Mouse (Mus musculus): ENCODE measurements around the gene Asb2. TPM values are rescaled to one million over a fixed set of nuclear protein-coding genes. Genes with fewer than 3 reads are reported as not detected.

The Asb2 gene
- total RNA-seq, 1 experiment = 0.27 TPM

GRCm38 (mm10) chr12:103338162-103338798 lies 17.5 kb downstream of the Asb2 start:
- no peak for TF ChIP-seq ZC3H11A (IDR thresholded peaks at IDR 0.05; ENCODE audit: borderline replicate concordance, low read depth, low read length)
- no peak for TF ChIP-seq CHD2 (IDR thresholded peaks at IDR 0.05; ENCODE audit: low read depth, low read length)
- TF ChIP-seq ZNF384 (IDR thresholded peaks at IDR 0.05; ENCODE audit: low read depth, low read length) = no peak
- TF ChIP-seq MAFK (IDR thresholded peaks at IDR 0.05; ENCODE audit: insufficient read depth, low read depth, low read length) = no peak
- Histone ChIP-seq H3K27ac (ENCODE audit: insufficient read depth, low read depth, low read length, poor library complexity, severe bottlenecking) (no peak overlapping the region), H3K9me3 (ENCODE audit: control insufficient read depth, insufficient read depth, low read depth, low read length) (no peaks in the 10 kb centered on the region), H3K4me3 (ENCODE audit: insufficient read depth in 1 of 2, low read depth in 1 of 2, low read length in 2 of 2, poor library complexity in 1 of 2, severe bottlenecking in 1 of 2) (no peak overlapping the region), H3K9ac (ENCODE audit: insufficient read depth, low read depth, low read length, poor library complexity, severe bottlenecking) (no peak overlapping the region), H3K4me1 (ENCODE audit: control insufficient read depth in 2 of 2, insufficient read depth in 2 of 2, low read length in 2 of 2, poor library complexity in 1 of 2) (no peaks in the 10 kb centered on the region), H3K36me3 (ENCODE audit: control insufficient read depth, insufficient read depth, low read length, poor library complexity, severe bottlenecking) (no peaks in the 10 kb centered on the region)
- DNase-seq (ENCODE audit: low read depth, low spot score) = no peak
- in situ Hi-C loops (cut with MboI; ENCODE audit: low sequenced_read_pairs in 2 of 2, unreplicated experiment in 2 of 2) = no loop called here

- Histone ChIP-seq H3K4me3 (ENCODE audit: insufficient read depth in 1 of 2, low read depth in 1 of 2, low read length in 2 of 2, poor library complexity in 1 of 2, severe bottlenecking in 1 of 2) (no peak overlapping the region), H3K9ac (ENCODE audit: insufficient read depth, low read depth, low read length, poor library complexity, severe bottlenecking) (no peak overlapping the region), H3K4me1 (ENCODE audit: control insufficient read depth in 2 of 2, insufficient read depth in 2 of 2, low read length in 2 of 2, poor library complexity in 1 of 2) (no peaks in the 10 kb centered on the region), H3K27ac (ENCODE audit: insufficient read depth, low read depth, low read length, poor library complexity, severe bottlenecking) (no peak overlapping the region), H3K36me3 (ENCODE audit: control insufficient read depth, insufficient read depth, low read length, poor library complexity, severe bottlenecking) (no peaks in the 10 kb centered on the region), H3K9me3 (ENCODE audit: control insufficient read depth, insufficient read depth, low read depth, low read length) (no peaks in the 10 kb centered on the region)
- DNase-seq (ENCODE audit: low read depth, low spot score) = no peak
- TF ChIP-seq HCFC1 (IDR thresholded peaks at IDR 0.05; ENCODE audit: borderline replicate concordance, insufficient read depth, low read length) (no peak), ZC3H11A (IDR thresholded peaks at IDR 0.05; ENCODE audit: borderline replicate concordance, low read depth, low read length) (no peak), CHD2 (IDR thresholded peaks at IDR 0.05; ENCODE audit: low read depth, low read length) (no peak), ZNF384 (IDR thresholded peaks at IDR 0.05; ENCODE audit: low read depth, low read length) (no peak), MAFK (IDR thresholded peaks at IDR 0.05; ENCODE audit: insufficient read depth, low read depth, low read length) (no peak)
- in situ Hi-C loops (cut with MboI; ENCODE audit: low sequenced_read_pairs in 2 of 2, unreplicated experiment in 2 of 2) = no loop called here
Measured at GRCm38 (mm10) chr12:103336766-103337165, 19.0 kb downstream of the Asb2 start.

GRCm38 (mm10) chr12:103333426-103333825 lies 22.4 kb downstream of the Asb2 start:
- Histone ChIP-seq H3K9me3 (ENCODE audit: control insufficient read depth, insufficient read depth, low read depth, low read length) (no peaks in the 10 kb centered on the region), H3K4me1 (ENCODE audit: control insufficient read depth in 2 of 2, insufficient read depth in 2 of 2, low read length in 2 of 2, poor library complexity in 1 of 2) (no peaks in the 10 kb centered on the region)
- TF ChIP-seq CHD2 (IDR thresholded peaks at IDR 0.05; ENCODE audit: low read depth, low read length) = no peak

GRCm38 (mm10) chr12:103332879-103333278 lies 22.9 kb downstream of the Asb2 start:
- TF ChIP-seq ZNF384 (IDR thresholded peaks at IDR 0.05; ENCODE audit: low read depth, low read length) = no peak
- no peak for TF ChIP-seq HCFC1 (IDR thresholded peaks at IDR 0.05; ENCODE audit: borderline replicate concordance, insufficient read depth, low read length)
- no peak for TF ChIP-seq CHD2 (IDR thresholded peaks at IDR 0.05; ENCODE audit: low read depth, low read length)
- Histone ChIP-seq H3K27ac (ENCODE audit: insufficient read depth, low read depth, low read length, poor library complexity, severe bottlenecking) (no peak overlapping the region), H3K4me3 (ENCODE audit: insufficient read depth in 1 of 2, low read depth in 1 of 2, low read length in 2 of 2, poor library complexity in 1 of 2, severe bottlenecking in 1 of 2) (no peak overlapping the region), H3K9me3 (ENCODE audit: control insufficient read depth, insufficient read depth, low read depth, low read length) (no peaks in the 10 kb centered on the region), H3K4me1 (ENCODE audit: control insufficient read depth in 2 of 2, insufficient read depth in 2 of 2, low read length in 2 of 2, poor library complexity in 1 of 2) (no peaks in the 10 kb centered on the region), H3K36me3 (ENCODE audit: control insufficient read depth, insufficient read depth, low read length, poor library complexity, severe bottlenecking) (no peaks in the 10 kb centered on the region), H3K9ac (ENCODE audit: insufficient read depth, low read depth, low read length, poor library complexity, severe bottlenecking) (no peak overlapping the region)
- in situ Hi-C loops (cut with MboI; ENCODE audit: low sequenced_read_pairs in 2 of 2, unreplicated experiment in 2 of 2) = no loop called here
- no peak for DNase-seq (ENCODE audit: low read depth, low spot score)

More at GRCm38 (mm10) chr12:103333426-103333825, 22.4 kb downstream of the Asb2 start:
- H3K27ac ChIP-seq (ENCODE audit: insufficient read depth, low read depth, low read length, poor library complexity, severe bottlenecking) = no peak overlapping the region
- H3K9ac ChIP-seq (ENCODE audit: insufficient read depth, low read depth, low read length, poor library complexity, severe bottlenecking) = no peak overlapping the region
- in situ Hi-C loops (cut with MboI; ENCODE audit: low sequenced_read_pairs in 2 of 2, unreplicated experiment in 2 of 2) = no loop called here
- no peaks in the 10 kb centered on the region for H3K36me3 ChIP-seq (ENCODE audit: control insufficient read depth, insufficient read depth, low read length, poor library complexity, severe bottlenecking)
- DNase-seq (ENCODE audit: low read depth, low spot score) = no peak
- H3K4me3 ChIP-seq (ENCODE audit: insufficient read depth in 1 of 2, low read depth in 1 of 2, low read length in 2 of 2, poor library complexity in 1 of 2, severe bottlenecking in 1 of 2) = no peak overlapping the region

- no peak overlapping the region for H3K27ac ChIP-seq (ENCODE audit: insufficient read depth, low read depth, low read length, poor library complexity, severe bottlenecking)
- H3K9me3 ChIP-seq (ENCODE audit: control insufficient read depth, insufficient read depth, low read depth, low read length) = no peaks in the 10 kb centered on the region
- no peak for DNase-seq (ENCODE audit: low read depth, low spot score)
- H3K9ac ChIP-seq (ENCODE audit: insufficient read depth, low read depth, low read length, poor library complexity, severe bottlenecking) = no peak overlapping the region
- no peaks in the 10 kb centered on the region for H3K36me3 ChIP-seq (ENCODE audit: control insufficient read depth, insufficient read depth, low read length, poor library complexity, severe bottlenecking)
- in situ Hi-C loops (cut with MboI; ENCODE audit: low sequenced_read_pairs in 2 of 2, unreplicated experiment in 2 of 2) = no loop called here
- TF ChIP-seq MAFK (IDR thresholded peaks at IDR 0.05; ENCODE audit: insufficient read depth, low read depth, low read length) (no peak), ZNF384 (IDR thresholded peaks at IDR 0.05; ENCODE audit: low read depth, low read length) (no peak), HCFC1 (IDR thresholded peaks at IDR 0.05; ENCODE audit: borderline replicate concordance, insufficient read depth, low read length) (no peak), CHD2 (IDR thresholded peaks at IDR 0.05; ENCODE audit: low read depth, low read length) (no peak), ZC3H11A (IDR thresholded peaks at IDR 0.05; ENCODE audit: borderline replicate concordance, low read depth, low read length) (no peak)
- peaks cover 0 to 1% of the 10 kb centered on the region in 2 experiments; a peak in 1 of 4 replicates for H3K4me1 ChIP-seq (ENCODE audit: control insufficient read depth in 2 of 2, insufficient read depth in 2 of 2, low read length in 2 of 2, poor library complexity in 1 of 2)
- no peak overlapping the region for H3K4me3 ChIP-seq (ENCODE audit: insufficient read depth in 1 of 2, low read depth in 1 of 2, low read length in 2 of 2, poor library complexity in 1 of 2, severe bottlenecking in 1 of 2)
Measured at GRCm38 (mm10) chr12:103331491-103331890, 24.3 kb downstream of the Asb2 start.

Measured in ES-E14 (cell line).